Mouse (Mus musculus) stomach, postnatal 0 days (tissue): Measurements from ENCODE around the gene Pdcd1.
A peak's percentile ranks its signal among the peaks of the same experiment; 100 is the strongest.

Source experiments
- CTCF ChIP-seq: IDR thresholded peaks from 2 replicates; pipeline ENCODE4 v1.5.1; 2016; ENCODE audit warnings: antibody characterized with exemption, low read depth, mild to moderate bottlenecking, moderate library complexity
- EP300 ChIP-seq: optimal IDR thresholded peaks from 2 replicates; pipeline ENCODE3; 2016; ENCODE audit warnings: antibody characterized with exemption

- peak; percentile 89 for TF ChIP-seq CTCF
- no peak for TF ChIP-seq EP300
These were observed 17.2 kb downstream of the Pdcd1 start for GRCm38 (mm10) chr1:94034984-94035743.
